Mouse (Mus musculus): Measurements from ENCODE around the gene Tcf3.

Gene Tcf3

GRCm38 (mm10) chr10:80437973-80438372 is 4.5 kb upstream of the Tcf3 start:
- in situ Hi-C loops (cut with MseI, MboI), result no loop called here

DNA sequence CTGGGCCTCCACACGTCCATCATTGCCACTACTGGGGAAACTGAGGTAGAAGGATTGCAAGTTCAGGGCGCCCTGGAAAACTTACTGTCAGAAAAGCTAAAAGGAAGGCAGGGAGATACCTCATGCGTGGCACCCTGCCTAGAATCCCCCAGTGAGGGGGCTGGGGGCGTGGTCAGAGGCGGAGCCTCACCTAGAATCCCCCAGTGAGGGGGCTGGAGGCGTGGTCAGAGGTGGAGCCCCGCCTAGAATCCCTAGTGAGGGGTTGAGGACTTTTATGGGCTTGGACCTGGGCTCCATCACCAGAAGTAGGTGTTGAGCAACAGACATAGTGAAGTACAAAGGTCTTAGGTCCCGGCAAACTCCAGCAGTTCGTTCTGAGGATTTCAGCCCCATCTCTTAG is 2.8 kb upstream of the Tcf3 start:
- in situ Hi-C loops (cut with MseI, MboI), result no loop called here

GRCm38 (mm10) chr10:80435764-80436163 is 2.3 kb upstream of the Tcf3 start:
- in situ Hi-C loops (cut with MseI, MboI), result no loop called here

GRCm38 (mm10) chr10:80434823-80435222 is 1.4 kb upstream of the Tcf3 start:
- in situ Hi-C loops (cut with MseI, MboI), result no loop called here

GRCm38 (mm10) chr10:80434233-80434592 is 766 bp upstream of the Tcf3 start:
- in situ Hi-C loops (cut with MseI, MboI), result no loop called here

DNA sequence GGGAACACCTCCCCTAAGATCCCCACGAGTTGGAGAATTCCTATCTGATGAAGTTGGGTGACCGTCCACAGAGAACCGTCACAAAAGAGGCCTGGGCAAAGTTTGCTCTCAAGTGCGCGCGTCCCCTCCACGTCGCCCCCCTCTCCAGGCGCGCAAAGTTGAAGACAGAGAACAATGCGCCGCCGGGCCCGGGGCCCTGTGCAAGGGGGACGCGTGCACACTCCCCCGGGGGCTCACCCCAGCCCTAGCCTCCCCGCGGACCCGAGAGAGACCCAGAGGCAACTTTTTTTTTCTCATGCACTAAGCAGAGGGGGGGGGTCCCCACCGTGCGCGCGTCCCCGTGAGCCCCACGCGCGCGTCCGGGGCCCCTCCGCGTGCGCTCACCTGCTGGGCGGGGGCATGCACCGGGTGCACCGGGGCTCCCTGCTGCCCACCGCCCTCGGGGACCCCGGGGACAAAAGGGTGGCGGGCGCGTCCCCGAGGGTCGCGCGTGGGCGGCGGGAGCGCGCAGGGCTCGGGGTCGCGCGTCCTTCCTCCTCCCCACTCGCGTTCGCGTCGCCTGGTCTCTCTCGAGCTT is 423 bp downstream of the Tcf3 start:
- in situ Hi-C loops (cut with MseI, MboI), result no loop called here

- in situ Hi-C loops (cut with MseI, MboI), result no loop called here
These were observed 1.1 kb downstream of the Tcf3 start for GRCm38 (mm10) chr10:80432387-80432785.

- in situ Hi-C loops (cut with MseI, MboI), result no loop called here
These were observed 1.7 kb downstream of the Tcf3 start for GRCm38 (mm10) chr10:80431570-80432386.

- in situ Hi-C loops (cut with MseI, MboI), result no loop called here
These were observed 3.0 kb downstream of the Tcf3 start for GRCm38 (mm10) chr10:80430375-80430980.

DNA sequence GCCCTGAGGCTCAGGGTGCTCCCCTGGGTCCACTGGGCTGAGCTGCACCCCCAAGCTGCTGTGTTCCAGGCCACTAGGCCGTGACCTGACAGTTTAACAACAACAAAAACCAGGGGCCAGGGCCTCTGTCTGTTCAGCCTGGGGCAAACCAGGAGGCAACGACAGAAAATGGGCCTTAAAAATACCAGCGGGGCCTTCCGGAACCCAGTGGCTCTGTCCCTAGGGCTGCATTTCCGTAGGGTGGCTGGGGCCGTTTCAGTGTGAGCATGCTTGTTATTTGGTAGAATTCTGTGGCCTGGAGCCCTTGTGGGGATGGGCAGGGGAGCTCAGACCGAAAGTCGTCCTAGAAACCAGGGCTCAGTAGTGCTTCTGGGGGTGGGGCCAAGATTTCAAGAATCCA is 3.6 kb downstream of the Tcf3 start:
- in situ Hi-C loops (cut with MseI, MboI), result no loop called here

DNA sequence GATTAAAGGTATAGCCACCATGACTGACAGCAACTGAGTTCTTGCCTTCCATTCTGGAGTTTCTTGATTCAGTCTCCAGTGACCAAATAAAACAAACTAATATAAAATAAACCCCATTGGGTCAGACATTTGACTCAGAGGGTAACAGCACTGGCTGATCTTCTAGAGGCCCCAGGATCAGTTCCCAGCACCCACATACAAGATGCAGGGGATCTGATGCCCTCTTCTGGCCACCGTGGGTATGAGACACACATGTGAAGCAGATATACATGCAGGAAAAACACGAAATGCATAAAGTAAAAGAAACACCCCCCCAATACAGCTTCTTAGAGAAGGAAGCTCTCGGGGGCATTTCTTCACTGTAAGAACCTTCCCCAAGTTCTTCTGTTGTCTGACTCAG is 8.4 kb downstream of the Tcf3 start:
- in situ Hi-C loops (cut with MseI, MboI), result no loop called here

- in situ Hi-C loops (cut with MseI, MboI), result no loop called here
These were observed 9.9 kb downstream of the Tcf3 start for GRCm38 (mm10) chr10:80423562-80423961.

DNA sequence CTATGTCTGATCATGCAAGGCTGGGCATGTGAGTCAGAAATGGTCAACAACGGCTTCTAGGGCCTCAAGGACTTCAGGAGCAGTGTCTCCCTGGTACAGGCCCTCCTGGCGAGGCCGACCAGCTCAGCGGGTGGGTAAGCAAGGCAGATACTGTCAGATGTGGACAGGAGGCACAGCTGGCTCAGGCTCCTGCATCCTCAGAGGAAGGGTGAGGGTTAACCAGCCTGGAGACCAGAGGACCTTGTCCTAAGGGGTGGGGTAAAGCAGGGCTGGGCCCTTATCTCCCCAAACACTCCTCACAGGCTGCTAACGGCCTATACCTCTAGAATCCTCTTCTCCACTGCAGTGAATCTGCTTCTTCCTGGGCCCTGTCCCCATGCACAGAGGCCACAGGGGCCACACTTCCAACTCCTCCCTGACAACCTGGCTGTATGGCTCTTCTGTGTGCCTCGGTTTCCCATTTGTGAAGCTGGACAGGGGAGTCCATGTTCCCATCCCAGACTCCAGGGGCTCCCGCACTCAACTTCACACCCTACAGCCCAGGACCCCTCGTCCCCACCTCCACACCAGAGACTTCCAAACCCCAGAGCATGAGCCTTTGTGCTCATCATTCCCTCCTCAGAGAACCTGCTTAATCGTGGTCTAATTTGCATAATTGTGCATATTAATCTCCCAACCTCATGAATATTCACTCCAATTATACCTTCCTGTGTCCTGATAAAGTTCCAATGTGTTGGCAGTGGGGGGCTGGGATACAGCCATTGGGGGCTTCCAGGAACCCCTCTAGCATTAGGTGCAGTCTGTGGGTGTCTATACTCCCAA is 11.6 kb downstream of the Tcf3 start:
- in situ Hi-C loops (cut with MseI, MboI), result no loop called here

DNA sequence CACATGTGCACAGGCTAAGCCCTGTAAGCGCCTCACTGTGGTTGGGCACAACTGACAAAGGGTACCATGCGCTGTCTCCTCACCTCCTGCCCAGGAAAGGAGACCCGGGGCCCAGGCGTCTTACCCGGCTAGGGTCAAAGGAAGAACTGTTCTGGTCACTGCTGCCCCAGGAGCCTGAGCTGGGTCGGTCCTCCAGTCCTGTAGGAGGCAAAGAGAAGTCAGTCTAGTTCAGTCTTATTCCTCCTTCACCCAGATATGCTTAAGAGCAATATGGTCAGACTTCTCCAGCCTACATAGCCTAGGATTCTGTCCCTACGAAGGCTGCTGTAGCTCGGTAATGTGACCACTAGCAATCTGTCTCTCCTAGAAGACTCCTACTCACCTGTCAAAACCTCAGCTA is 12.2 kb downstream of the Tcf3 start:
- in situ Hi-C loops (cut with MseI, MboI), result no loop called here

DNA sequence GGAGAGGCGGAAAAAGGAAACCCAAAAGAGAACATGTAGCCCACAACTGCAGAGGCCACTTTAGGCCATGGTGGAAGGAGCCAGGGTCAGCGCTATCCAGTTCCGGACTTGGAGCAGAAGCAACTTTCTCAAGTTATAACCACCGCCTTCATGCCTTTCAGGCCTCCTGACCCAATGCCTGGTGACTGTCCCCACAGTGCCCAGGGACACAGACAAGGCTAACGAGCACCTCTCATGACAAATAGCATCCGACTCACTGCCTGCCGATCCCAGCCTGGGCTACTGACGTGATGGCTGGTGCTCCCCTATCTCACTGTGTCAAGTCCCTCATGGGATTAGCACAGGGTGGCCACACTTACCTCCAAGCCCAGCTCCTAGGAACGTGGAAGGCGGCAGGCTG is 12.7 kb downstream of the Tcf3 start:
- in situ Hi-C loops (cut with MseI, MboI), result no loop called here

DNA sequence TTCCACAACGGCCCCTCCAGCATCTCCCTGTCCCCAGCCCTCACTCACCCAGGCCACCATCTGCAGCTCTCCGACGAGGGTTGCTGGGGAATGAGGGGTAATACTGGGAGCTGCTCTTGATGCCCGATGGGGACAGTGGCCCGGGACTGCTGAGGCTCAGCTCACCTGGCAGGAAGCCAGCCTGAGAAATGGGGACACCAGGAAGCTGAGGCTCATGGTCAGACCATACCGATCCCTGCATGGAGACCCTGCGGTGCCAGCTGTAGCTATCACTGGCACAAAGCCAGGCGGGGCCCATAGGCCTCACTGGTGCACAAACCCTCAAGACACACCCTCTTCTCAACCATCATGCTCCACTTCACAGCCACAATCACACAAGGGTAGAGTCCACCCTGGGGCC is 14.0 kb downstream of the Tcf3 start:
- in situ Hi-C loops (cut with MseI, MboI), result no loop called here

GRCm38 (mm10) chr10:80418311-80418710 is 15.1 kb downstream of the Tcf3 start:
- in situ Hi-C loops (cut with MseI, MboI), result no loop called here

DNA sequence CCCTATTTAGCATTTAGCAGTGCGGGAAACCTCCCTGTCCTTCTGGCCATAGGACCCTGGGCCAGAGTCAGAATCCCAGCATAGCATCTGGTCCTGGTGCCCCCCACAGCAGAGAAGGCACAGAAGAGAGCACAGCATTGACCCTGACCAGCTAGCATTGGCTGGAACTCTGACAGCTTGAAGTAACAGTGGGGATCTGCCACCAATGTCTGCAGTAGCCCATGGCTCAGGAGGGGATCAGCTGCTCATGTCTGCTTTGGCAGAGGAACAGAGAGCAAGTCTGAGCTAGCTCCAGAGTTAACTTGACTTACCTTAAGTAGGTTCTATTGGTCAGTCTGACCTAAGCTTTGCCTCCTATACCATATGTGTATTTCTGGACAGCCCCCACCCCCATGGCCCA is 15.6 kb downstream of the Tcf3 start:
- in situ Hi-C loops (cut with MseI, MboI), result no loop called here

GRCm38 (mm10) chr10:80417371-80417770 is 16.1 kb downstream of the Tcf3 start:
- in situ Hi-C loops (cut with MseI, MboI), result no loop called here

- in situ Hi-C loops (cut with MseI, MboI), result no loop called here
These were observed 17.9 kb downstream of the Tcf3 start for GRCm38 (mm10) chr10:80415566-80415965.

GRCm38 (mm10) chr10:80412656-80413541 is 20.5 kb downstream of the Tcf3 start:
- in situ Hi-C loops (cut with MseI, MboI), result no loop called here
